Mouse (Mus musculus): ENCODE measurements around the gene Krt77. TPM values are rescaled to one million over a fixed set of nuclear protein-coding genes. Genes with fewer than 3 reads are reported as not detected.

Krt77 gene
- total and polyA plus RNA-seq, 3 experiments = not detected

DNA sequence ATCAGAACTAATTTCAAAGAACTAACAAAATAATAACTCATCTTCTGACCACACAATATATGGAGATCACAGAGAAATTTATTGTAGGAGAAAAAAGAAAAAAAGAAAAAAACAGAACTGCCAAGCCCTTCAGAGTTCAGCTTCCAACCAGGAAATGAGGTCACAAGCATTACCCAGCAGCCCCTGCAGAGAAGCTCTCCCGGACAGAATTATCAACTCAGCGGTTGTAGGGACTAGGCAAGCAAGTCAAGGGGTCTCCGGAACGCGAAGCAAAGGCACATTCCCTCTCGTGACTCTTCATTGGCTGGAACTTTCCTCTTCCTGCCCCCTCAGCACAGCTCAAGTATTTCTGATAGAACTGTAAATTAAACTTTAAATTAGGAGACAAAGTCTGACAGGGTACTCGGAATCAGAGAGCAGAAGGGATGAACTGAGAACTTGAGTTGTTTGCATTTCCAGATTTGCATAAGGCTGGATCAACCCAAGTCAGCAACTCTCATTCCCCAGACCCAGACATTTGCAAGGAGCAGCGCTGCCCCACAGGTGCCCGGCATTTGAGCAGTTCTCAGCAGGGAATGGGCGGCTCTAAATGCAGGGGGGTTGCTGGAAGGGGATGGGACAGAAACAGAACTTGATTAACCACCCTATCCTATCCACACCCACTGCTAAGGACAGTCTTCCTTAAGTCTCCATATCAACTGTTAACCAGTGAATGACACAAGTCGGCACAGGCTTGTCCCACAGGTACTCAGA is 10.7 kb downstream of the Krt77 start:
- no peak for DNase-seq (ENCODE audit: extremely low read depth)
- Histone ChIP-seq H3K27ac (ENCODE audit: insufficient read depth, low read depth) (no peak overlapping the region), H3K9ac (ENCODE audit: insufficient read depth, low read depth) (no peak overlapping the region), H3K4me3 (replicated peaks in 1 of 3; ENCODE audit: low read depth in 2 of 3, low read length in 2 of 3, poor library complexity in 1 of 3) (peak overlapping the region in 2 of 3 experiments; percentile 12 to 15), H3K9me3 (replicated peaks; ENCODE audit: low read length) (no peaks in the 10 kb centered on the region), H3K4me2 (ENCODE audit: insufficient read depth, low read depth, poor library complexity, severe bottlenecking) (peak overlapping the region; percentile 69), H3K36me3 (replicated peaks in 1 of 2; ENCODE audit: control insufficient read depth in 1 of 2, insufficient read depth in 1 of 2, low read length in 1 of 2) (no peaks in the 10 kb centered on the region), H3K79me2 (replicated peaks; ENCODE audit: control insufficient read depth, extremely low read depth, insufficient read depth, poor library complexity, severe bottlenecking) (no peaks in the 10 kb centered on the region), H3K4me1 (ENCODE audit: control insufficient read depth in 1 of 2, insufficient read depth in 2 of 2) (peaks cover 0 to 2% of the 10 kb centered on the region in 2 experiments; a peak in 1 of 4 replicates), H3K27me3 (replicated peaks) (peaks cover 97% of the 10 kb centered on the region)
- in situ Hi-C loops (cut with MboI; ENCODE audit: low pct_ligation_motif_present, low pct_unique_long_range_greater_than_20kb, low sequenced_read_pairs) (no loop called here), dilution Hi-C loops (cut with MboI; ENCODE audit: extremely low pct_ligation_motif_present, extremely low pct_unique_long_range_greater_than_20kb, low sequenced_read_pairs) (no loop called here)
- peak; percentile 59 for TF ChIP-seq HCFC1 (IDR thresholded peaks at IDR 0.05; ENCODE audit: low read depth, low read length)
- no peak for TF ChIP-seq ETS1 (conservative IDR thresholded peaks at IDR 0.05; ENCODE audit: low read depth, low read length)
- TF ChIP-seq PAX5 (IDR thresholded peaks at IDR 0.05; ENCODE audit: low read length) = no peak
- peak; percentile 72 for TF ChIP-seq ELF1 (IDR thresholded peaks at IDR 0.05; ENCODE audit: low read depth, low read length)
- TF ChIP-seq POLR2AphosphoS2 (IDR thresholded peaks at IDR 0.05; ENCODE audit: low read depth, low read length) = no peak
- no peak for TF ChIP-seq TCF12 (IDR thresholded peaks at IDR 0.05; ENCODE audit: low read depth, low read length)
- 0 out of 2 replicates have a peak, but pooled peaks have one; percentile 54 for TF ChIP-seq ZMIZ1 (IDR thresholded peaks at IDR 0.05; ENCODE audit: low read depth, low read length)
- TF ChIP-seq IRF4 (IDR thresholded peaks at IDR 0.05; ENCODE audit: low read depth, low read length) = no peak
- TF ChIP-seq CHD1 (IDR thresholded peaks at IDR 0.05; ENCODE audit: low read depth, low read length) = no peak
- TF ChIP-seq BHLHE40 (IDR thresholded peaks at IDR 0.05; ENCODE audit: low read depth, low read length) = 0 out of 2 replicates have a peak, but pooled peaks have one; percentile 14
- TF ChIP-seq TBP (conservative IDR thresholded peaks at IDR 0.05; ENCODE audit: low read depth, low read length) = peak; percentile 51; the same call in 1 of the 2 replicates
- no peak for TF ChIP-seq KAT2A (IDR thresholded peaks at IDR 0.05; ENCODE audit: insufficient replicate concordance, low read length)
- TF ChIP-seq MXI1 (IDR thresholded peaks at IDR 0.05; ENCODE audit: low read depth, low read length) = 0 out of 2 replicates have a peak, but pooled peaks have one; percentile 15
- peak; percentile 57 for TF ChIP-seq ZNF384 (IDR thresholded peaks at IDR 0.05; ENCODE audit: low read depth, low read length)
- peak; percentile 65 for TF ChIP-seq POLR2A (IDR thresholded peaks at IDR 0.05; ENCODE audit: low read depth, low read length)

DNA sequence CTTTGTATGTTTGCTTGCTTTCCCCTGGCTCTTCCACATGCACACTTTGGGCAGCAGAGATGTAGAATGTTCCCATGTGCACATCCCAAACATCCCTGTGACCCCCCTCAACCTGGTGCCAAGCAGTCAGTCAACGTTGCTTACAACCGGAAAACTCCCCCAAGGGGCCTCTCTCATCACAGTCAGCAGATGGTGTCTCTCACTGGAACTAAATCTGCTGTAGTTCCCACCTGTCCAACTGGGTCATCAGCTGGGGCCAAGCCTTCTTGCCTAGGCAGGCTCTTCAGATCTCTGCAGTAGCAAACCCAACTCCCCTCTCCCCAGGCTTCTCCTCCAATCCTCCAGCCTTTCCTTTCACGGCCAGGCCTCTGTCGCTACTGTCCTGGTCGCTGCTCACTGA is 12.8 kb downstream of the Krt77 start:
- Histone ChIP-seq H3K27ac (ENCODE audit: insufficient read depth, low read depth) (no peak overlapping the region), H3K27me3 (replicated peaks) (peaks cover 97% of the 10 kb centered on the region), H3K4me3 (replicated peaks in 1 of 3; ENCODE audit: low read depth in 2 of 3, low read length in 2 of 3, poor library complexity in 1 of 3) (no peak overlapping the region), H3K36me3 (replicated peaks in 1 of 2; ENCODE audit: control insufficient read depth in 1 of 2, insufficient read depth in 1 of 2, low read length in 1 of 2) (no peaks in the 10 kb centered on the region), H3K4me2 (ENCODE audit: insufficient read depth, low read depth, poor library complexity, severe bottlenecking) (no peak overlapping the region), H3K9ac (ENCODE audit: insufficient read depth, low read depth) (no peak overlapping the region), H3K9me3 (replicated peaks; ENCODE audit: low read length) (no peaks in the 10 kb centered on the region), H3K4me1 (ENCODE audit: control insufficient read depth in 1 of 2, insufficient read depth in 2 of 2) (peaks cover 0 to 5% of the 10 kb centered on the region in 2 experiments; a peak in 2 of 4 replicates), H3K79me2 (replicated peaks; ENCODE audit: control insufficient read depth, extremely low read depth, insufficient read depth, poor library complexity, severe bottlenecking) (no peaks in the 10 kb centered on the region)
- in situ Hi-C loops (cut with MboI; ENCODE audit: low pct_ligation_motif_present, low pct_unique_long_range_greater_than_20kb, low sequenced_read_pairs) = no loop called here
- TF ChIP-seq BHLHE40 (IDR thresholded peaks at IDR 0.05; ENCODE audit: low read depth, low read length) = no peak
- TF ChIP-seq MEF2A (IDR thresholded peaks at IDR 0.05; ENCODE audit: borderline replicate concordance, low read depth, low read length) = no peak
- no peak for TF ChIP-seq NELFE (IDR thresholded peaks at IDR 0.05; ENCODE audit: low read depth, low read length)
- no peak for TF ChIP-seq EP300 (IDR thresholded peaks at IDR 0.05; ENCODE audit: low read length)
- TF ChIP-seq SIN3A (IDR thresholded peaks at IDR 0.05; ENCODE audit: low read length) = no peak
- TF ChIP-seq CHD2 (IDR thresholded peaks at IDR 0.05; ENCODE audit: low read length) = no peak
- no peak for TF ChIP-seq MAZ (IDR thresholded peaks at IDR 0.05; ENCODE audit: low read depth, low read length)
- TF ChIP-seq ELF1 (IDR thresholded peaks at IDR 0.05; ENCODE audit: low read depth, low read length) = no peak
- no peak for TF ChIP-seq MYC (IDR thresholded peaks at IDR 0.05; ENCODE audit: low read depth, low read length)
- dilution Hi-C loops (cut with MboI; ENCODE audit: extremely low pct_ligation_motif_present, extremely low pct_unique_long_range_greater_than_20kb, low sequenced_read_pairs) = no loop called here
- DNase-seq (ENCODE audit: extremely low read depth) = no peak
